Mouse (Mus musculus) embryonic fibroblast, embryonic 13.5 days (primary cell): ENCODE data around the gene Ephb1. TPM values are rescaled to one million over a fixed set of nuclear protein-coding genes. Genes with fewer than 3 reads are reported as not detected.

Experiments
- H3K27ac ChIP-seq: 2 replicates; pipeline ENCODE4 v1.5.1; 2012; ENCODE audit warnings: low read length, control low read depth, inconsistent platforms; ENCODE audit not compliant: insufficient read depth
- H3K4me1 ChIP-seq: 2 replicates; pipeline ENCODE4 v1.6.1; 2011; ENCODE audit warnings: low read length; ENCODE audit not compliant: control insufficient read depth, insufficient read depth
- H3K4me3 ChIP-seq: 2 replicates; pipeline ENCODE4 v1.5.1; 2011; ENCODE audit warnings: mild to moderate bottlenecking, control low read depth, low read length; ENCODE audit not compliant: insufficient read depth
- CTCF ChIP-seq: IDR thresholded peaks from 2 replicates; pipeline ENCODE4 v1.5.1; 2011; ENCODE audit warnings: mild to moderate bottlenecking, control low read depth, low read length, moderate library complexity, borderline replicate concordance; ENCODE audit not compliant: insufficient read depth
- POLR2A ChIP-seq: IDR thresholded peaks from 2 replicates; pipeline ENCODE4 v1.6.1; 2011; ENCODE audit warnings: low read depth, mild to moderate bottlenecking, control low read depth, low read length, moderate library complexity
- polyA plus RNA-seq: library from polyadenylated mRNA; stranded (reverse); fragments of >200 nt; gene quantifications from 2 replicates; pipeline ENCODE4 v1.2.4, GENCODE M21; 2011; ENCODE audit warnings: low read depth; ENCODE audit not compliant: missing spikeins, insufficient read length

The Ephb1 gene
- polyA plus RNA-seq, 1 experiment: 0.18 TPM

DNA sequence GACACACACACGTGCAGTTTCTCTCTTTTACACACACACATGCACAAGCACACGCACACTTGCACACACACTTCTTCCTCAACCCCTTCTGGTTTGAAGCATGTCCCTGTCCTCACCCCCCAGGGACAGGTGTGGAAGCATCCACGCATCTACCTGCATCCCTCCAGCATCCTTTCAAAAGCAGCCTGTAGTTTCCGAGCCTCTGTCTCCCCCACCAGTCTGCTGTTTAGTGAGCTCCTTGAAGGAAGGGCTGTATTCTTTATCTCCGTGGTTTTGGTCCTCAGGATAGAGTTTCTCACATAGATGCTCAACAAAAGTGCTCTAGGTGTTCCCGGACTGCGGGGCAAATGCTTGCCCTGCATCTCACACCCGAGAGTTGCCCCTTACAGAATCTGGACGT is 9.4 kb downstream of the Ephb1 start:
- no peak overlapping the region for H3K4me3 ChIP-seq
- TF ChIP-seq CTCF (no peak), POLR2A (no peak)

DNA sequence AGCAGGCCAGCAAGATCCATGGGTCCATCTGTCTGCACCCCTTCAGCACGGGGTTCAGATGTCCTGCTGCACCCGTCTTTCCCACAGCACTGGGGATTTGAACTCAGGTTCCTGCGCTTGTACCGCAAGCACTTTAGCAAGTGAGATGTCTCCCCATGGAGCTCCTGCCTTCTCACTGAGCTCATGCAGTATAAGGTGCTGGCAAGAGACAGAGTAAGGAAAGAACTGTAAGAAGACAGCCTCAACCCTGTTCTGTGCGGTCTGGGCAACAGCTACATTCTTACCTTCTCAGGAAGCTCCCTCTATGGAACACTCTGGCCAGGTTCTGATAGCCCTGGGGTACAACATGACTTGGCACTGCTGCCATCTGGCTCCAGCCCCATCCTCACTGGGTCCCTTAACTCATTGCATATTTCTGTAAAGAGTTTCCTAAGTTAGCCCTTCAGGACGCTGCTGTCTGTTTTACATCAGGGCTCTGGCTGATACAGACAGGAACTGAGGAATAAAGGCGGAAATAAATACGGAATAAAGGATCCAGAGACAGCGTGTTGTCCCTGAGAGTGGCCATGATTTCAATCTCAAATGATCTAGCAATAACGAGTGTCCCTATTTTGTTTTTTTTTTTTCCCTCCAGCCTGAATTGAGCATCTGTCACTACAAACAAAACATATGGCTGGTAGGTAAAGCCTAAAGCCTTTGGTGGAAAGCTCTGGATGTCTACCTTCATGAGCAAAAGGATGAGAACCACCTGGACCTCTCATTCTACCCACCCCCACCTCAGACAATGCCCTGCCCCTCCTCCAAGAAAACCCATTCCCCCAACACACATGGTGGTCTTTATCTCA is 10.2 kb downstream of the Ephb1 start:
- Histone ChIP-seq H3K4me3 (no peak overlapping the region), H3K4me1 (no peaks in the 10 kb centered on the region), H3K27ac (no peak overlapping the region)
- TF ChIP-seq POLR2A (no peak), CTCF (no peak)

More for the DNA sequence above, 9.4 kb downstream of the Ephb1 start:
- Histone ChIP-seq H3K4me1 (no peaks in the 10 kb centered on the region), H3K27ac (no peak overlapping the region)

DNA sequence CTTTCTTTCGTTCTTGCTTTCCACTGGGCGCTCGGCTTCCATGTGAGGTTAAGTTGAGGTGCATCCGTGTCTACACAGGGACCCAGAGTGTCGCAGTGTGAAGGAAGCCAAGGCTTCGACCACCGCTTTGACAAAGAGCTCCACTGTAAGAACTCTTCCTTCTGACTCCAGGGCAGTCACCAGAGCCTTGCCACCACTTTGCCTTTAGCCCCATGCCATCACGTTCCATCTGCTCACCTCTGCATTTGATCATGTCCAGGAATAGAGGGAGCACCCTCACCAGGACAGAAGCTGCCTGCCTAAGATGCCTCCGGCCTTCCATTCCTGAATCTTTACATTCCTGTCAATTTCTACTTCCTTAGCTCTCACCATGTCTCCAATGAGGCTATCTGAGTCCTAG is 11.4 kb downstream of the Ephb1 start:
- no peak overlapping the region for H3K4me3 ChIP-seq
- H3K4me1 ChIP-seq: no peaks in the 10 kb centered on the region
- no peak for TF ChIP-seq CTCF
- TF ChIP-seq POLR2A: no peak
- H3K27ac ChIP-seq: no peak overlapping the region

DNA sequence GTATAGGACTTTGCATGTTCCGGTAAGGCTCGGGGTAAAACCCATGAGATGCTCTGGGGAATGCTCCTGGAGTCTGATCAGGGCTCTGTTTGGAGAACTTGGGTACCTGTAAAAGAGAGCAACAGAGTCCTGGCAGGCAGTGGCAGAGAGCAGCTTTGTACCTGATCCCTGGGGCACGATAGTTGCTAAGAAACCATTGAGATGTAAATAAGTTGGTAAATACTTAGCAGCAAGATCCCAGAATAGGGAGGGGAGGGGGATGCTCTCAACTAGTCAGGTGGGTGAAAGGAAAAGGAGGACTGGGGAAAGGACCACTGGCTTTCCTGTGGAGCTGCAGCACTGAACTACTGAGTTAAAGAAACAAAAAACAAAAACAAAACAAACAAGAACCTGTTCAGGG is 12.5 kb downstream of the Ephb1 start:
- TF ChIP-seq CTCF: no peak
- no peak for TF ChIP-seq POLR2A
- no peaks in the 10 kb centered on the region for H3K4me1 ChIP-seq
- H3K27ac ChIP-seq: no peak overlapping the region
- H3K4me3 ChIP-seq: no peak overlapping the region

DNA sequence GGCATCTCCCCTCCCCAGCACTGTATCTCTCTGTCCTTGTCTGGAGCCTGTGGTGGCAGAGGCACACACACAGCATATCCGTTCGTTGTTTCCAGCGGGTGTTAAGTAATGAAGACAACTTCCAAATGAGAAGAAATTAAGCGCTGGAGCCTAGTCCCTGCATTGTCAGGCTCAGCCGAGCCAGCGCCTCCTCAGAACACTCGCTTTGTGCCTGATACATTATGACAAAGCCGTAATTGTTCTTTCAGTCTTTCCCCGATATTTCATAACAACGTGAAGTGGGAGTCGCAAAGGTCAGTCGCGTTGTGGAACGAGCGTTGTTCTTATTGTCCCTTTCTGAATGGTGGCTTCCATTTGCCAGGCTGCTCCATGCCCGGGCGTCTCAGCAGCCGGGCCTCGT is 13.7 kb downstream of the Ephb1 start:
- no peak for TF ChIP-seq CTCF
- TF ChIP-seq POLR2A: no peak
- no peaks in the 10 kb centered on the region for H3K4me1 ChIP-seq
- H3K4me3 ChIP-seq: no peak overlapping the region
- no peak overlapping the region for H3K27ac ChIP-seq

DNA sequence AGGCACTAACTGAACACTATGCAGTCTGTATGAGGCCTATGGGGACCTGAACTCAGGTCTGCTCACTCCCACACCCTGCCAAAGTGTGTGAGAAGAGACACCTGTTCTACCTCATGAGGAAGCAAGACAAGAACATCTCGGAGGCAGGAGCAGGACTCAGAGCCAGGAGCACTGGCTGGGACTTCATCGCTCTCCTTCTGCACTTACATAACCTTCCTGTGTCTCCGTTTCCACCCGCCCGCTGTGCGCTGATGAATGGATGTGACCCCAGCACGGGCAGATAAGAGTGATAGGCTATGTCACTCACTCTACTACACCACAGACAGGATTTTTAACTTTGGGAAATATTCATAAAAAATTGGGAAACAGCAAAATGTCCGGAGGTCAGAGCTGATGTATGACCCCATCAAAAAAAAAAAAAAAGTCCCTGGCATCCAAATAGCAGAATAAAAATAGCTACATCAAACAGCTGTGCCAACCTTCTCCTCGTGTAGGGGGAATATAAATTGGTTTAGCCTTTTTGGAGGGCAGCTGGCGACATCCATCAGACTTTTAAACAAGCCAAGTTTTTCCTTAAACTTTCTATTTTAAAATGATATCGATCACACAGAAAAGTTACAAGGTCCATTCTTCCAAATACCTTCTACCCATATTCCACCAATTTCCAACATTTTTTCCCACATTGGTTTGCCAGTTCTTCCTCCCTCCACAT is 18.8 kb downstream of the Ephb1 start:
- Histone ChIP-seq H3K4me3 (no peak overlapping the region), H3K27ac (no peak overlapping the region), H3K4me1 (no peaks in the 10 kb centered on the region)
- no peak for TF ChIP-seq POLR2A
- TF ChIP-seq CTCF: no peak

DNA sequence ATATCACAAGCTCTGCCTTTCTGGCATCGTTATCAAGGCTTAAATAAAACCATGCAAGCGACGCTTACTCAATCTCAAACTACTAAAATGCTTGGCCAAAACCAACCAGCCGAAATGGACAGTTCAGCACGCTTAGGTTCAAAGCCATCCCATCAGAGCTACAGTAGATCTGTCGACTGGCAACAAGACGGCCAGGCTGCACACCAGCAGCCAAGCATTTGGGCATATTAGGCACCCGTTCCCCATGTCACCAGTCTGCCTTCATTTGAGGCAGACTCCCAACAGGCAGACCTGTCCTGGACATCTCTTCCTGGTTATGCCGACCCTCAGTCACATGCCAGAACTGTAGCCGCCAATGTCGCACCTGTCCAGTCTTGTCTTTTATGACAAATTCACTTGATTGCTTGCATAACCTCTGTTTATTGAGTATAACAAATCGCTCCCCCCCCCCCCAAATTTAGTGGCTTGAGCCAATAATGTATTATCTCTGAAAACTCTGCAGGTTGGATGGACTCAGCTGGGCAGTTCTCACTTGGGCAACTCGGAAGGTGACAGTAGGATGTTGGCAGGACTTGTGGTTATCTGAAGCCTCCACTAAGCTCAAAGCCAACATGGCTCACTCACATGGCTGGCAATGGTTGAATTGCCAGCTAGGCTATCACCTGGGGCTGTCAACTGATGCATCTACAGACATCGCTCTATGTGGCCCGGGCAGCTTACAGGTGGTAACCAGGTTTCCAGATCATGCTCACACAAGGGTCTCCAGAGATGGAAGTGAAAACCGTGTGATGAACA is 24.0 kb downstream of the Ephb1 start:
- H3K4me1 ChIP-seq: no peaks in the 10 kb centered on the region
- H3K4me3 ChIP-seq: no peak overlapping the region
- no peak for TF ChIP-seq POLR2A
- TF ChIP-seq CTCF: no peak
- no peak overlapping the region for H3K27ac ChIP-seq

DNA sequence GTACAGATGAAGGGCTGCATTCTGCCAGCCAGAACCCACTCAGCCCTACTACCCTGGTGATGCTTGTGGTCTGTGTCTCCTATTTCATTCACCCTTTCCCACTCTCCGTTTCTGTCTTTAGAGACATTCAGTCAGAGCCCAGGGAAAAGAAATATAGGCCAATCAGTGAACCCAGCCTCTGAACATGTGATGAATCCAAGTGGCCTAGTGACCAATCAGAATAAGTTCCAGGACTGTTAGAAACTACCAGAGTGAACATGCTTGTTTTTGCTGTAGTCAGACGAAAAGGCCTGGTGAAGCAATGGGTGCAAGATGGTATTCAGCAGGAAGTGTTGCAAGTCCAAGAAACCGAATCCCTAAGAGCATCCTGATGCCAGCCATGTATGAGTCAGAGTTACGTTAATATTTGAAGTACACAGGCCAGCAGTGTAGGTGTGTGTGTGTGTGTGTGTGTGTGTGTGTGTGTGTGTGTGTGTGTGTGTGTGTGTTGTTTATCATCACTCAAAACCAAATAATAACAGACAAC is 26.8 kb downstream of the Ephb1 start:
- Histone ChIP-seq H3K4me1 (no peaks in the 10 kb centered on the region), H3K4me3 (no peak overlapping the region), H3K27ac (no peak overlapping the region)
- TF ChIP-seq CTCF (no peak), POLR2A (no peak)

DNA sequence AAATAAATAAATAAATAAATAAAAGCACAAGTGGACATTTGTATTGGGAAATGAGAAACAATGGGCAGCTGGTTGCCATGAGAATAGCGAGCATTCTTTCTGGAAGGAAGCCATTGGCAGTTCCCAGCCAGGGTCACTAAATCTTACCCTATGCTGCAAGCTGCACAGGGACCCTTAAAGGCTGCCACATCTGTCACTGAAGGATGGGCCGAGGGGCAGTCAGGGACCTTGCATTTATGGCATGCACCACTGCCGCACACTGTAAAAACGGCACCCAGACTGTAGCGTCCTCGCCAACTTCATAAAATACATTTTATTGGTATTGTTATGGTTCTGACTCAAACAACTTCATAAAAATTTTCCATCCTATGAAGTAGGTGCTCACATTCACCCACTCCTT is 39.1 kb downstream of the Ephb1 start:
- no peak for TF ChIP-seq POLR2A
- TF ChIP-seq CTCF: no peak
- H3K27ac ChIP-seq: no peak overlapping the region
- no peaks in the 10 kb centered on the region for H3K4me1 ChIP-seq

More for the DNA sequence above, 39.1 kb downstream of the Ephb1 start:
- no peak overlapping the region for H3K4me3 ChIP-seq
